Mouse (Mus musculus) cortical plate, adult 2 months (tissue): Measurements from ENCODE around the gene Pigh.

Source experiments
- CTCF ChIP-seq: fragments of 200-500 bp; IDR thresholded peaks from 2 replicates; pipeline ENCODE4 v1.5.1; 2011; ENCODE audit warnings: mild to moderate bottlenecking, control low read depth, low read length; ENCODE audit not compliant: insufficient read depth; ENCODE audit errors: extremely low read depth
- POLR2A ChIP-seq: fragments of 200-500 bp; IDR thresholded peaks from 2 replicates; pipeline ENCODE4 v1.6.1; 2011; ENCODE audit warnings: mild to moderate bottlenecking, low read length, control low read depth; ENCODE audit not compliant: insufficient read depth; ENCODE audit errors: extremely low read depth

DNA sequence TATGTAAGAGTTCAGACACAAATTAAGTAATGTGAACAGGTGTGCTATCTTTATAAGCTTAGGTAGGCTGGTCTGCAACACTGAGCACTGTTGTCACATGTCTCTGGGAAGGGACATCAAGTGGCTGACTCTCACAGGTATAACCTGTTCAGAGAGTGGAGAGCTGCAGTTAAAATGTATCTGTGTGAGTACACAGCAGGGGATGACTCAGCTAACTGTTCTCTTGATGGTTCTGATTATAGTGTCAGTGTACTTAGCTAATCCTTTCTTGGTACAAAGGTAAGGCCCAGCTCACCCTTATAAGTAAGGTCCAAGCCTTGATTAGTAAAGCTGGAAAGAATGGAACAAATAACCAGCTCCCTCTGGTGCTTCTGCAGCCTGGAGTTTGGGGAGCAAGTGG lies 48.0 kb downstream of the Pigh start:
- TF ChIP-seq CTCF (no peak), POLR2A (no peak)
